Mouse (Mus musculus) liver, adult 2 months (tissue): Measurements from ENCODE around the gene Metrn.

Experiments used
- CTCF ChIP-seq: fragments of 200-500 bp; IDR thresholded peaks from 2 replicates; pipeline ENCODE4 v1.5.1; 2011; ENCODE audit warnings: low read depth, low read length, control low read depth
- POLR2A ChIP-seq: fragments of 200-500 bp; IDR thresholded peaks from 2 replicates; pipeline ENCODE4 v1.6.1; 2011; ENCODE audit warnings: low read length, control low read depth; ENCODE audit not compliant: insufficient read depth; ENCODE audit errors: extremely low read depth

GRCm38 (mm10) chr17:25834595-25835222, 37.8 kb upstream of the Metrn start:
- TF ChIP-seq CTCF (no peak), POLR2A (no peak)
